Mouse (Mus musculus) hindbrain, embryonic 14.5 days (tissue): Measurements from ENCODE around the gene Brd3os. TPM values are rescaled to one million over a fixed set of nuclear protein-coding genes. Genes with fewer than 3 reads are reported as not detected.

ENCODE experiments used
- ATAC-seq: fragments of 200-750 bp; cut with Nextera tagmentation; 2 replicates; pipeline ENCODE4 v1.8.0; 2017; ENCODE audit warnings: moderate number of reproducible peaks, mild to moderate bottlenecking, moderate TSS enrichment, moderate library complexity; ENCODE audit not compliant: low FRiP score
- DNase-seq: peaks from one replicate; pipeline ENCODE4 v3.0.0-alpha.2; 2015; ENCODE audit warnings: low spot score
- H3K27ac ChIP-seq: fragments of 300-500 bp; sonication (generic); 2 replicates; pipeline ENCODE4 v1.5.1; 2014; ENCODE audit warnings: mild to moderate bottlenecking, moderate library complexity
- H3K27me3 ChIP-seq: fragments of 300-500 bp; sonication (generic); 2 replicates; pipeline ENCODE4 v1.6.1; 2014; ENCODE audit warnings: mild to moderate bottlenecking, low read length, mixed read lengths; ENCODE audit not compliant: control insufficient read depth, insufficient read depth
- H3K36me3 ChIP-seq: fragments of 300-500 bp; sonication (generic); replicated peaks from 2 replicates; pipeline ENCODE4 v1.6.1; 2014; ENCODE audit not compliant: control insufficient read depth, insufficient read depth
- H3K4me1 ChIP-seq: fragments of 300-500 bp; sonication (generic); replicated peaks from 2 replicates; pipeline ENCODE4 v1.6.1; 2014; ENCODE audit warnings: antibody characterized with exemption, low read length, mixed read lengths; ENCODE audit not compliant: control insufficient read depth, insufficient read depth
- H3K4me2 ChIP-seq: fragments of 300-500 bp; sonication (generic); replicated peaks from 2 replicates; pipeline ENCODE4 v1.6.1; 2014; ENCODE audit warnings: mild to moderate bottlenecking, moderate library complexity
- H3K4me3 ChIP-seq: fragments of 300-500 bp; sonication (generic); replicated peaks from 2 replicates; pipeline ENCODE4 v1.5.1; 2014; ENCODE audit warnings: mild to moderate bottlenecking, low read length
- H3K9ac ChIP-seq: fragments of 300-500 bp; sonication (generic); 2 replicates; pipeline ENCODE4 v1.6.1; 2014
- H3K9me3 ChIP-seq: fragments of 300-500 bp; sonication (generic); 2 replicates; pipeline ENCODE4 v1.6.1; 2016; ENCODE audit warnings: low read length; ENCODE audit not compliant: control insufficient read depth
- WGBS: fragments of 180-500 bp; shearing (Covaris S2); extraction: QIAGEN DNeasy Blood & Tissue Kit; methylation state at CpG from one replicate; pipeline ENCODE4 v1.1.7; 2014; 5-methylcytosine and 5-hydroxymethylcytosine counted together
- microRNA-seq: library from miRNA; unstranded; fragments of <30 nt; microRNA quantifications from one replicate; pipeline ENCODE4, GENCODE M21; 2016
- polyA plus RNA-seq: library from polyadenylated mRNA; unstranded; fragments of >200 nt; fragmentation: Nextera tagmentation; extraction: Ambion mirVana; gene quantifications from 2 replicates; pipeline ENCODE4 v1.2.1, GENCODE M21; 2014

The Brd3os gene
- polyA plus RNA-seq, 1 experiment from 2014 or later, result 43.8 TPM

- no peak overlapping the region for H3K4me3 ChIP-seq
- ATAC-seq, result no peak
- H3K9me3 ChIP-seq, result no peaks in the 10 kb centered on the region
- DNase-seq, result no peak
- H3K27ac ChIP-seq, result no peak overlapping the region
- H3K9ac ChIP-seq, result no peak overlapping the region
- no peaks in the 10 kb centered on the region for H3K4me1 ChIP-seq
- H3K27me3 ChIP-seq, result no peaks in the 10 kb centered on the region
- no peak overlapping the region for H3K4me2 ChIP-seq
- H3K36me3 ChIP-seq, result no peaks in the 10 kb centered on the region
- 85% methylated on average over 4 of the region's 4 CpGs for WGBS
Observed at GRCm38 (mm10) chr2:27486725-27487124, 44.6 kb downstream of the Brd3os start.

- no peak for DNase-seq
- Histone ChIP-seq H3K36me3 (no peaks in the 10 kb centered on the region), H3K4me1 (no peaks in the 10 kb centered on the region), H3K4me2 (no peak overlapping the region), H3K4me3 (no peak overlapping the region), H3K9ac (no peak overlapping the region), H3K9me3 (no peaks in the 10 kb centered on the region), H3K27ac (no peak overlapping the region), H3K27me3 (no peaks in the 10 kb centered on the region)
- 86% methylated on average over 3 of the region's 4 CpGs for WGBS
- no peak for ATAC-seq
Observed at GRCm38 (mm10) chr2:27487336-27488049, 45.4 kb downstream of the Brd3os start.

GRCm38 (mm10) chr2:27488362-27488761 lies 46.2 kb downstream of the Brd3os start:
- H3K4me2 ChIP-seq, result no peak overlapping the region
- H3K27me3 ChIP-seq, result no peaks in the 10 kb centered on the region
- H3K9me3 ChIP-seq, result no peaks in the 10 kb centered on the region
- no peaks in the 10 kb centered on the region for H3K4me1 ChIP-seq
- 88% methylated on average over 1 of the region's 1 CpGs for WGBS
- no peak overlapping the region for H3K27ac ChIP-seq
- no peak for ATAC-seq
- H3K4me3 ChIP-seq, result no peak overlapping the region
- H3K9ac ChIP-seq, result no peak overlapping the region
- H3K36me3 ChIP-seq, result no peaks in the 10 kb centered on the region
- DNase-seq, result no peak

GRCm38 (mm10) chr2:27490939-27491338 lies 48.8 kb downstream of the Brd3os start:
- H3K27me3 ChIP-seq, result no peaks in the 10 kb centered on the region
- 92% methylated on average over 2 of the region's 2 CpGs for WGBS

More at GRCm38 (mm10) chr2:27490939-27491338, 48.8 kb downstream of the Brd3os start:
- ATAC-seq, result no peak
- no peak overlapping the region for H3K4me3 ChIP-seq
- no peak for DNase-seq
- no peak overlapping the region for H3K27ac ChIP-seq
- no peak overlapping the region for H3K4me2 ChIP-seq
- H3K9me3 ChIP-seq, result no peaks in the 10 kb centered on the region
- H3K9ac ChIP-seq, result no peak overlapping the region
- no peaks in the 10 kb centered on the region for H3K36me3 ChIP-seq
- H3K4me1 ChIP-seq, result no peaks in the 10 kb centered on the region

Small RNA genes lying within 50 kb of the gene (microRNA-seq; reads per million reads assigned to microRNA genes)
- gene Gm24049, result not detected
- gene Mir7578, result not detected

Other genes starting within 250 kb of the Brd3os start
- 3.8 and 6.3 TPM in 2 replicates for gene Sardh, start 194.0 kb upstream of the Brd3os start, polyA plus RNA-seq
- gene Vav2, start 15.3 kb upstream of the Brd3os start, polyA plus RNA-seq, result 15.0 and 16.0 TPM in 2 replicates
- gene Brd3, start 65.3 kb downstream of the Brd3os start, polyA plus RNA-seq, result 132 and 134 TPM in 2 replicates
- gene Wdr5, start 72.8 kb downstream of the Brd3os start, polyA plus RNA-seq, result 39.1 and 42.1 TPM in 2 replicates
- gene Rxra, start 234.1 kb downstream of the Brd3os start, polyA plus RNA-seq, result 2.4 and 2.7 TPM in 2 replicates